Mouse (Mus musculus) liver, embryonic 15.5 days (tissue): ENCODE measurements around the gene Plxnb1. TPM values are rescaled to one million over a fixed set of nuclear protein-coding genes. Genes with fewer than 3 reads are reported as not detected.

Experiments used
- ATAC-seq: fragments of 200-750 bp; cut with Nextera tagmentation; 2 replicates; pipeline ENCODE4 v1.8.0; 2017; ENCODE audit warnings: moderate number of reproducible peaks, mild to moderate bottlenecking, moderate library complexity; ENCODE audit not compliant: insufficient read depth
- H3K27ac ChIP-seq: fragments of 300-500 bp; sonication (generic); replicated peaks from 2 replicates; pipeline ENCODE4 v1.5.1; 2015; ENCODE audit warnings: mild to moderate bottlenecking, inconsistent platforms
- H3K27me3 ChIP-seq: fragments of 300-500 bp; sonication (generic); 2 replicates; pipeline ENCODE4 v1.6.1; 2015; ENCODE audit warnings: mild to moderate bottlenecking, inconsistent platforms
- H3K36me3 ChIP-seq: fragments of 300-500 bp; sonication (generic); replicated peaks from 2 replicates; pipeline ENCODE4 v1.6.1; 2015; ENCODE audit warnings: moderate library complexity, mild to moderate bottlenecking, inconsistent platforms
- H3K4me1 ChIP-seq: fragments of 300-500 bp; sonication (generic); replicated peaks from 2 replicates; pipeline ENCODE4 v1.6.1; 2015; ENCODE audit warnings: inconsistent platforms
- H3K4me2 ChIP-seq: fragments of 300-500 bp; sonication (generic); 2 replicates; pipeline ENCODE4 v1.6.1; 2015; ENCODE audit warnings: moderate library complexity, mild to moderate bottlenecking, inconsistent platforms
- H3K4me3 ChIP-seq: fragments of 300-500 bp; sonication (generic); replicated peaks from 2 replicates; pipeline ENCODE4 v1.5.1; 2015; ENCODE audit warnings: mild to moderate bottlenecking, inconsistent platforms
- H3K9ac ChIP-seq: fragments of 300-500 bp; sonication (generic); 2 replicates; pipeline ENCODE4 v1.6.1; 2015; ENCODE audit warnings: moderate library complexity, mild to moderate bottlenecking, inconsistent platforms
- H3K9me3 ChIP-seq: fragments of 300-500 bp; sonication (generic); replicated peaks from 2 replicates; pipeline ENCODE4 v1.6.1; 2016; ENCODE audit warnings: inconsistent platforms
- polyA plus RNA-seq: library from polyadenylated mRNA; unstranded; fragments of >200 nt; fragmentation: Nextera tagmentation; extraction: Ambion mirVana; gene quantifications from 2 replicates; pipeline ENCODE4 v1.2.1, GENCODE M21; 2015

Gene Plxnb1
- polyA plus RNA-seq, 1 experiment from 2014 or later = 3.5 TPM

GRCm38 (mm10) chr9:109167316-109167715, 72.1 kb downstream of the Plxnb1 start:
- H3K27me3 ChIP-seq = no peaks in the 10 kb centered on the region
- H3K4me1 ChIP-seq = no peaks in the 10 kb centered on the region
- H3K4me2 ChIP-seq = no peak overlapping the region
- ATAC-seq = no peak
- no peak overlapping the region for H3K27ac ChIP-seq
- no peaks in the 10 kb centered on the region for H3K9me3 ChIP-seq
- no peaks in the 10 kb centered on the region for H3K36me3 ChIP-seq
- no peak overlapping the region for H3K4me3 ChIP-seq
- H3K9ac ChIP-seq = no peak overlapping the region

Other genes with a start within 250 kb of the Plxnb1 start
- 6.3 and 6.5 TPM in 2 replicates for gene Slc26a6, start 242.1 kb upstream of the Plxnb1 start, polyA plus RNA-seq
- not detected in 2 replicates for gene Tmem89, start 180.8 kb upstream of the Plxnb1 start, polyA plus RNA-seq
- 316 and 353 TPM in 2 replicates for gene Uqcrc1, start 158.8 kb upstream of the Plxnb1 start, polyA plus RNA-seq
- 0.33 and 0.60 TPM in 2 replicates for gene Col7a1, start 141.8 kb upstream of the Plxnb1 start, polyA plus RNA-seq
- 0.07 TPM in 1 of 2 replicates, not detected in the other for gene Ucn2, start 109.4 kb upstream of the Plxnb1 start, polyA plus RNA-seq
- 3.9 and 4.5 TPM in 2 replicates for gene Pfkfb4, start 103.6 kb upstream of the Plxnb1 start, polyA plus RNA-seq
- gene Shisa5, start 56.8 kb upstream of the Plxnb1 start, polyA plus RNA-seq = 23.1 and 23.6 TPM in 2 replicates
- 8.6 and 9.8 TPM in 2 replicates for gene Trex1, start 35.7 kb upstream of the Plxnb1 start, polyA plus RNA-seq
- gene Atrip, start 21.3 kb upstream of the Plxnb1 start, polyA plus RNA-seq = 9.2 and 12.6 TPM in 2 replicates
- gene Ccdc51, start 12.9 kb upstream of the Plxnb1 start, polyA plus RNA-seq = 11.4 and 12.0 TPM in 2 replicates
- gene Tma7, start 12.8 kb upstream of the Plxnb1 start, polyA plus RNA-seq = 249 and 328 TPM in 2 replicates
- 0.05 TPM in 1 of 2 replicates, not detected in the other for gene Fbxw21, start 66.7 kb downstream of the Plxnb1 start, polyA plus RNA-seq
- not detected in 2 replicates for gene Fbxw13, start 100.6 kb downstream of the Plxnb1 start, polyA plus RNA-seq
- not detected in 2 replicates for gene Fbxw20, start 139.4 kb downstream of the Plxnb1 start, polyA plus RNA-seq
- gene Fbxw14, start 192.3 kb downstream of the Plxnb1 start, polyA plus RNA-seq = not detected in 2 replicates
- gene Fbxw28, start 244.3 kb downstream of the Plxnb1 start, polyA plus RNA-seq = not detected in 2 replicates